ENCODE assay signal across 13 mouse cellular contexts in the genomic region with DNA sequence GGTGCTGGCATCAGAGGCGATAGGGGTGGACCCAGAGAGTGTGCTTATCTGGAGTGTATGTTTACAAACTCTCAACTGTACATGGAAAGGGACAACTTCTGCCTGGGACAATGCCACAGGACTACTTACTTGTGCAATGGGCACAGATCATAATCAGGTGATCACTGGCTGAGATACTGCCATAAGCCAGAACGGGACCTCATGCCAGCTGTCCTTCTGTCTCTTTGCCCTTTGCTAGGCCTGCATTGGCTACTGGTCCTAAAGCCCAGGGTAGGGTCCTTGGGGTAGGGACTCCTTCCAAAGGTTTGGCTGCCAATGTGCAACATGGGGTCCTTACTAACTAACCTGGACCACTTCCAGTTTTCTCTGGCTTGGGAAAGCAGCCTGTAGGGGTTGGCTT.
"Had no signal": no experiment of that assay in that cellular context is flagged by ENCODE, and none has a peak within 500 bp of the region (broad histone marks: within the 10 kb centered on the region; RNA-seq: fewer than 3 reads in every experiment).

No protein-coding gene starts in this region.

- H3K27me3 ChIP-seq: limb, embryonic 15.5 days; liver, embryonic 15.5 days had no signal

- H3K36me3 ChIP-seq: kidney, embryonic 15.5 days; limb, embryonic 15.5 days; liver, embryonic 15.5 days; midbrain, embryonic 10.5 days; neural tube, embryonic 15.5 days had no signal

- H3K27ac ChIP-seq: kidney, embryonic 15.5 days; limb, embryonic 15.5 days; liver, embryonic 15.5 days; neural tube, embryonic 15.5 days had no signal

- H3K4me1 ChIP-seq: limb, embryonic 15.5 days; liver, embryonic 15.5 days had no signal

- H3K4me2 ChIP-seq: kidney, embryonic 15.5 days; limb, embryonic 15.5 days; liver, embryonic 15.5 days; lung, embryonic 14.5 days; neural tube, embryonic 15.5 days had no signal

- DNase-seq: kidney, adult 18-20 months; kidney, postnatal 14 days; lung, embryonic 14.5 days; lung, postnatal 4 days; right cerebral cortex, adult 18-20 months; right cerebral cortex, postnatal 25 days; thymus, postnatal 36 days had no signal

- H3K4me3 ChIP-seq: kidney, embryonic 15.5 days; limb, embryonic 15.5 days; liver, embryonic 15.5 days; midbrain, embryonic 10.5 days; myocyte; neural tube, embryonic 15.5 days had no signal

- H3K9me3 ChIP-seq: kidney, embryonic 15.5 days; limb, embryonic 15.5 days; liver, embryonic 15.5 days; neural tube, embryonic 15.5 days had no signal

- H3K9ac ChIP-seq: kidney, embryonic 15.5 days; limb, embryonic 15.5 days; liver, embryonic 15.5 days; lung, embryonic 14.5 days; neural tube, embryonic 15.5 days had no signal
